Mouse (Mus musculus) spleen, adult 2 months (tissue): ENCODE measurements at regions not wholly inside any gene's neighbourhood (a gene's known extent, or its start where the extent isn't known, plus 50 kb on each side); places are given as distances from the start of the nearest gene placed in this dataset.

Experiments used
- DNase-seq, 2 experiments: peaks; one replicate each; pipeline versions ENCODE4 v3.0.0 to v3.0.0-alpha.2; 2012 to 2021; ENCODE audit warnings: low spot score in 2 of 2, low read depth in 1 of 2
- H3K27ac ChIP-seq: fragments of 200-500 bp; 2 replicates; pipeline ENCODE4 v1.5.1; 2012; ENCODE audit warnings: low read length, inconsistent platforms; ENCODE audit not compliant: insufficient read depth
- H3K27me3 ChIP-seq: fragments of 200-500 bp; 2 replicates; pipeline ENCODE4 v1.6.1; 2012; ENCODE audit warnings: mild to moderate bottlenecking, moderate library complexity, low read length, inconsistent platforms; ENCODE audit not compliant: control insufficient read depth, insufficient read depth
- H3K36me3 ChIP-seq: fragments of 200-500 bp; 2 replicates; pipeline ENCODE4 v1.6.1; 2012; ENCODE audit warnings: mild to moderate bottlenecking, low read length, inconsistent platforms; ENCODE audit not compliant: control insufficient read depth, insufficient read depth
- H3K4me1 ChIP-seq: fragments of 200-500 bp; 2 replicates; pipeline ENCODE4 v1.6.1; 2011; ENCODE audit warnings: inconsistent platforms; ENCODE audit not compliant: control insufficient read depth, insufficient read depth, insufficient read length
- H3K4me3 ChIP-seq: fragments of 200-500 bp; 2 replicates; pipeline ENCODE4 v1.5.1; 2011; ENCODE audit warnings: mild to moderate bottlenecking, inconsistent platforms; ENCODE audit not compliant: insufficient read depth, insufficient read length; ENCODE audit errors: extremely low read depth
- CTCF ChIP-seq: fragments of 200-500 bp; IDR thresholded peaks from 2 replicates; pipeline ENCODE4 v1.5.1; 2011; ENCODE audit warnings: mild to moderate bottlenecking, inconsistent platforms; ENCODE audit not compliant: insufficient read depth, insufficient read length, insufficient replicate concordance; ENCODE audit errors: extremely low read depth
- POLR2A ChIP-seq: fragments of 200-500 bp; IDR thresholded peaks from 2 replicates; pipeline ENCODE4 v1.6.1; 2011; ENCODE audit warnings: low read depth, low read length, inconsistent platforms
- WGBS: fragments of 180-500 bp; shearing (Covaris S2); methylation state at CpG from one replicate; pipeline ENCODE4 v1.1.7; 2018; 5-methylcytosine and 5-hydroxymethylcytosine counted together

DNA sequence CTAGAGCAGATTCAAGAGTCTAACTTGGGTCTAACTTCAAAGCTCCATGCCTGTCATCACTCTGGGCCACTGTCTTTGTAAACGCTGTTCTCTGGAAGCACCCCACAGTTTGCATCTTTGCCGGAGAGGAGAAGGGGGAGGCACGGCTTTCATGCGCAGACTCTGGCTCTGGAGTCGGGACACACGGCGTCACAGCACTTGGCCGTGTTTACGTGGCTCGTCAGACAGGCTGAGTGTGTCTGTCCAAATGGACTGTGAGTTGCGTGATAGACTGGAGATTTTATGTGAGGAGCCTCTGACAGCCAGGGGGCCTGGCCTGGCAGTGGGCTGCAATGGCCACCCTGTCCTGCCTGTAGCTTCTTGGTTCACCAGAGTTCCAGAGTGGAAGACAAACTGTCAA lies 142.6 kb downstream of the Fgf18 start:
- no peaks in the 10 kb centered on the region for H3K27me3 ChIP-seq
- TF ChIP-seq CTCF, result no peak
- TF ChIP-seq POLR2A, result no peak
- H3K36me3 ChIP-seq, result no peaks in the 10 kb centered on the region
- H3K4me3 ChIP-seq, result no peak overlapping the region
- 91% methylated on average over 11 of the region's 11 CpGs for WGBS
- no peak overlapping the region for H3K27ac ChIP-seq
- no peak for DNase-seq
- H3K4me1 ChIP-seq, result no peaks in the 10 kb centered on the region

DNA sequence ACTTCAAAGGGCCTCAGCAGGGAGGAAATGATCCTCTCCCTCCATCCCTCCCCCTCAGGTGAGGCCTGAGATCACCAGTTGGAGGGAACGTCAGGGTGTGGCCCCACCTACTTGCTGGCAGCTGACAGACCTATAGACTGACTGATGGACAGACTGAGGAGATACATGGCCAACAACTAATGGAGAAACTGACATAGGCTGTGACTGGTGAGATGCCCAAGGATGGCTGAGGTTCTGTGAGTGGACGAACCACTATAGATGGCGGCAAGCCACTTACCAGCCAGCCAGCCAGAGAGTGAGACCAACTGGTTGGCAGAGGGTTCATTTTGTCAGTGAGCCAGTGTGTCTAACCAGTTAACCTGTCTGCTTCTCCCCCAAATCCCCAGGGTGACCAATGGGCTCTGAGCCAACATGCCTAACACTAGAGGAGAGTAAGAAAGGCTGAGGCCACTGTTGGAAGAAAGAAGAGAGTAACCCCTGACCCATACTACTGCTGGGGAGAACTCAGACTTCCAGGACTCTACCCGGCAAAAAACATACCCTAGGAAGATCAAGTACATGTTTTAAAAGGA lies 147.4 kb downstream of the Fgf18 start:
- no peak for DNase-seq
- TF ChIP-seq CTCF (no peak), POLR2A (no peak)
- Histone ChIP-seq H3K27ac (no peak overlapping the region), H3K4me1 (no peaks in the 10 kb centered on the region), H3K36me3 (no peaks in the 10 kb centered on the region), H3K4me3 (no peak overlapping the region), H3K27me3 (no peaks in the 10 kb centered on the region)
- 85% methylated on average over 4 of the region's 4 CpGs for WGBS

- no peak for DNase-seq
- no peak overlapping the region for H3K27ac ChIP-seq
- H3K4me3 ChIP-seq, result no peak overlapping the region
- H3K4me1 ChIP-seq, result no peaks in the 10 kb centered on the region
- TF ChIP-seq CTCF, result no peak
- TF ChIP-seq POLR2A, result no peak
- no peaks in the 10 kb centered on the region for H3K27me3 ChIP-seq
- 83% methylated on average over 14 of the region's 14 CpGs for WGBS
- no peaks in the 10 kb centered on the region for H3K36me3 ChIP-seq
Observed at GRCm38 (mm10) chr11:32998687-32999605, 148.3 kb downstream of the Fgf18 start.

- no peaks in the 10 kb centered on the region for H3K36me3 ChIP-seq
- no peaks in the 10 kb centered on the region for H3K27me3 ChIP-seq
- 75% methylated on average over 4 of the region's 4 CpGs for WGBS
- H3K4me1 ChIP-seq, result no peaks in the 10 kb centered on the region
- TF ChIP-seq POLR2A, result no peak
- TF ChIP-seq CTCF, result no peak
- H3K4me3 ChIP-seq, result no peak overlapping the region
- no peak for DNase-seq
- H3K27ac ChIP-seq, result no peak overlapping the region
Observed at GRCm38 (mm10) chr11:32994391-32994790, 152.8 kb downstream of the Fgf18 start.

DNA sequence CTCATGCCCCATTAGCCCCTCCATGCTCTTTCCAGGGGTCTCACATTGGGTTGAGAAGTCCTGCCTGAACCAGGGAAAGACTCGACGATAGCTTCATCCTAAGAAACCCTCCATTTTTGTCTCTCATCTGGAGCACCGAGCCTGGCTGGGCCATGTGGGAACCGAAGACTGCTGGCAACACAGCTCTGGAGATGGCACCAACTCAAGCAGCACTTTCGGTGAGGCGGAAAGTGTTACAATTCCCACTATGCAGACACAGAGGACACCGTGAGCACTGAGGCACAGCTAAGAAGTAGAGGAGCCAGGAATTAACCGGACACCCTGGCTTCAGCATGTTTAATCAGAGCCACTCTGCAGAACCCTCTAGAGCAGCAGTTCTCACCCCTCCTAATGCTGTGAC lies 153.8 kb downstream of the Fgf18 start:
- H3K36me3 ChIP-seq, result no peaks in the 10 kb centered on the region
- TF ChIP-seq POLR2A (no peak), CTCF (no peak)
- no peaks in the 10 kb centered on the region for H3K27me3 ChIP-seq
- DNase-seq, result no peak
- H3K27ac ChIP-seq, result no peak overlapping the region
- 90% methylated on average over 8 of the region's 8 CpGs for WGBS
- H3K4me3 ChIP-seq, result no peak overlapping the region
- no peaks in the 10 kb centered on the region for H3K4me1 ChIP-seq

DNA sequence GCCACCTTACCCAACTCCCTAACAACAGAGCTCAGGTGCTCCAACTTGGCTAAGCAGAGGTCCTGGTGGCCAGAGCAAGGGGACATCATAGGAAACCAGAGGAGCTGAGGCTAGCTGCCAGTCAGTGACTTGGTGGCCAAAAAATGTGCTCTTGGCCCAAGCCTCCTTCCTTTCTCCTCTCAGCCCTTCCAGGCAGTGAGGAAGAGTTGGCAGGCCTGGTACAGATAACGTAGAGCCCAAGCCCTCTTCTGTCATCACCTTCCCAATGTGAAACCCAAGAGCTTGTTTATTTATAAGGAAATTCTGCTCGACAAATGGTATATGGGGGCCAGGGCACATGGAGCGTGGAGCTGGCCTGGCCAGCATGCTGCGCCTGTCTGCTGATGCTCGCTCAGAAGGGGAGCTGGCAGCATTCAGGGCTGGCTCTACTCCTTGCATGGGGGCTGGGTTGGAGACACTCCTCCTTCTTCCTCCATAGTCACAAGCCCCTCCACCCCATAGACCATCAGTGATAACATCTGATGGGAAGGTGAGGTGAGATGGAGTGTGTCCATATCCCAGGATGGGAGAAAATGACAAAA lies 156.1 kb downstream of the Fgf18 start:
- 86% methylated on average over 5 of the region's 5 CpGs for WGBS
- no peak for DNase-seq
- no peaks in the 10 kb centered on the region for H3K4me1 ChIP-seq
- H3K27ac ChIP-seq, result no peak overlapping the region
- H3K4me3 ChIP-seq, result no peak overlapping the region
- no peaks in the 10 kb centered on the region for H3K27me3 ChIP-seq
- H3K36me3 ChIP-seq, result no peaks in the 10 kb centered on the region
- no peak for TF ChIP-seq CTCF
- TF ChIP-seq POLR2A, result no peak

DNA sequence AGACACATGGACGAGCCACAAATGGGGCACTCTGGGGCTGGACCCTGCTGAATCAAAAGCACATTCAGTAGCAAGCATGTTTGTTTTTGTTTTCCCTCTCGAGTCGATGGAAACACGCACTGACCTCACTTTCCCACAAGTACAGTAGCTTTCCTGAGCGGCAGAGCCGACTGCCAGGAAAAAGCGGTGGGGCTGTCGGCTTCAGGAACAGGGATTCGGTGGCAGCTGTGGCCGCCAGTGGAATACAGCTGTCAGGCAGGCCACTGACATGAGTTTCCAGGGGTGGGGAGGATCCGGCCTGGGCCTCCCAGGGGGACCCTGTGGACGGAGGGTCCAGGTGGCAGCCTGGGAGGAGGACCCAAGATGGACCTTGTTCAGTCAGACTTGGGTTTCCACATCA lies 157.0 kb downstream of the Fgf18 start:
- DNase-seq, result no peak
- H3K4me1 ChIP-seq, result no peaks in the 10 kb centered on the region
- no peaks in the 10 kb centered on the region for H3K36me3 ChIP-seq
- no peak for TF ChIP-seq CTCF
- TF ChIP-seq POLR2A, result no peak
- WGBS, result 91% methylated on average over 12 of the region's 12 CpGs
- H3K27ac ChIP-seq, result no peak overlapping the region
- no peaks in the 10 kb centered on the region for H3K27me3 ChIP-seq
- H3K4me3 ChIP-seq, result no peak overlapping the region
